Mouse (Mus musculus): ENCODE data around the gene Rpgr.
A peak's percentile ranks its signal among the peaks of the same experiment; 100 is the strongest.

The Rpgr gene

GRCm38 (mm10) chrX:10216410-10216949, at the start of gene Rpgr:
Rpgr (minus strand) TSS chrX:10216920.
- peak; percentile 82 for DNase-seq (ENCODE audit: low read depth, low spot score)

DNA sequence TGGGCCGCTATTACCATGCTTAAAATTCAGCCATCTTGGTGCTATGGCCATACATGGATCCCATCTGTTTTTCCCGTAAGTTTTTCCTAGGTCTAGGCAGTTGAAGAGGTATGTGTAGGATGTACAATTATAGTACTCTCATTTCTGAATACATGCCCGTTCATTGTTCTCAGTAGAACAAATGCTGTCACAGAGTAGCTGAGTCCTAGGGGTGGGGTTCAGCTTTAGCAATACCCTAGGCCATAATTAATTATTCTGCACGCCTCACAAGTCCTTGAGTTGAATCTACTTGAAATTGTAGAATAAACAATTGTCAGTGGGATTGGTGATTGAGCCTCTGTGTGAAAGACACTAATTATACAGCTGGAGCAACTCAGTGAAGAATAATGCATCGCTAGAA, 41.5 kb upstream of the Rpgr start:
- DNase-seq (ENCODE audit: low read depth, low spot score), result no peak

GRCm38 (mm10) chrX:10257774-10258173, 41.1 kb upstream of the Rpgr start:
- no peak for DNase-seq (ENCODE audit: low read depth, low spot score)

GRCm38 (mm10) chrX:10251852-10252504, 35.3 kb upstream of the Rpgr start, which contains the start of gene Otc:
Otc (plus strand) TSS chrX:10252305.
- DNase-seq (ENCODE audit: low read depth, low spot score), result no peak

DNA sequence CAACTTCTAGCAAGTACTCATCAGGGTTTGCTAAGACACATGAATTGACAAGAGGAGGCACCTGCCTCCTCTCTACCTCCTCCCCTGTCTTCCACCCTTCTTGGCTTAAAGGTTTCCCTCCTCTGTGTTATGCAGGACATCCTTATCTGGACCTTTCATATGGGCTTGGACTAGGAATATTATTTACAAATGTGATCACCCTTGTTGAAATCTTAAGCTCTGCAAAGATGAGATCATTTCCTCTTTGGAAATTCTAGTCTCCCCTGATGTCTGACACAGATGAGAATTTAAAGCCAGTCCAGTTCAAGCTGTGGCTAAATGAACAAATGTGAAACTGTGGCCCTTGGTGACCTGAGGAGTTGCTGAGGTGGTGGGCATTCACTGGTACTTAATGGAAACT, 34.6 kb upstream of the Rpgr start:
- no peak for DNase-seq (ENCODE audit: low read depth, low spot score)

GRCm38 (mm10) chrX:10243916-10244315, 27.2 kb upstream of the Rpgr start:
- no peak for DNase-seq (ENCODE audit: low read depth, low spot score)

DNA sequence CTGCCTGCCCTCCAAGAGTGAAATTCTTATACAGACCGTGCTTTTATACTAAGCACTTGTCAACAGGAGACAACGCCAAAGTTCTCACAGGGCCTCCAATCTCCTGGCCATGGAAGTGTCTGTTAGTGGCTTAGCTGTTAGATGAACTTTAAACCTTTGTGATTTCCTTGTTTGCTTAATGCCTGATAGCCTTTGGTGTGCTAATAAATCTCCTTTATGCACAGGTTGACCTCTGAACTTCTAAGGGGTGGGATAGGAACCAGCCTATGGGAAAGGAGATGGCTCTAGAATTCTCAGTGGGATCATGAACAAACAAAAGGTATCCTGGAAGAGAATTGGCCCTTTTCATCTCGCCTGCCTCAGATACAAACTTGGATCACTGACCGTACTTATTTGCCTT, 22.8 kb upstream of the Rpgr start:
- DNase-seq (ENCODE audit: low read depth, low spot score), result no peak

- no peak for DNase-seq (ENCODE audit: low read depth, low spot score)
Measured at GRCm38 (mm10) chrX:10234617-10235016, 17.9 kb upstream of the Rpgr start.

DNA sequence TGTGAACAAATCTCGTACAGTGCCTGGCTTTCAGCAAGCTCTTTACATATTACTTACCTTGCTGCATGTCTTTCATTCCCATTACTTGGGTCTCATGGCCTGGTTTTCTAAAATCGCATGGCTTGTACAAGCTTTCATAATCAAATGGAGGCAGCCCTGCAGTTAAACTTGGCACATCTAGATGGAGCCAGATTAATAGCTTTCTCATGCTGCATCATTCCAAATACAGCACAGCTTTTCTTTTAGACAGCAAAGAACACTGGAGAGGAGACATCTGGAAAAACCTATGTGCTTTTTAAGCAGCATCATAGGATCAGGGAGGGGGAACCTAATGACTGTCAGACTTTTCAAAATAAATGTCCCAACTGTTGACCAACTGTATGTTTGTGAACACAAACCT, 16.3 kb upstream of the Rpgr start:
- DNase-seq (ENCODE audit: low read depth, low spot score), result no peak

GRCm38 (mm10) chrX:10219281-10219680, 2.6 kb upstream of the Rpgr start:
- no peak for DNase-seq (ENCODE audit: low read depth, low spot score)

GRCm38 (mm10) chrX:10215972-10216371, 748 bp downstream of the Rpgr start:
- DNase-seq (ENCODE audit: low read depth, low spot score), result peak; percentile 38

GRCm38 (mm10) chrX:10205937-10206336, 10.8 kb downstream of the Rpgr start:
- DNase-seq (ENCODE audit: low read depth, low spot score), result no peak

- peak; percentile 19 for DNase-seq (ENCODE audit: low read depth, low spot score)
Measured at GRCm38 (mm10) chrX:10201289-10201688, 15.4 kb downstream of the Rpgr start.

GRCm38 (mm10) chrX:10152390-10152789, 64.3 kb downstream of the Rpgr start:
- DNase-seq (ENCODE audit: low read depth, low spot score), result no peak

GRCm38 (mm10) chrX:10117065-10117719, 99.5 kb downstream of the Rpgr start, which contains the start of gene Srpx:
Srpx (minus strand) TSS chrX:10117709.
- DNase-seq (ENCODE audit: low read depth, low spot score), result no peak

GRCm38 (mm10) chrX:10115780-10116179, 100.9 kb downstream of the Rpgr start:
- DNase-seq (ENCODE audit: low read depth, low spot score), result no peak

DNA sequence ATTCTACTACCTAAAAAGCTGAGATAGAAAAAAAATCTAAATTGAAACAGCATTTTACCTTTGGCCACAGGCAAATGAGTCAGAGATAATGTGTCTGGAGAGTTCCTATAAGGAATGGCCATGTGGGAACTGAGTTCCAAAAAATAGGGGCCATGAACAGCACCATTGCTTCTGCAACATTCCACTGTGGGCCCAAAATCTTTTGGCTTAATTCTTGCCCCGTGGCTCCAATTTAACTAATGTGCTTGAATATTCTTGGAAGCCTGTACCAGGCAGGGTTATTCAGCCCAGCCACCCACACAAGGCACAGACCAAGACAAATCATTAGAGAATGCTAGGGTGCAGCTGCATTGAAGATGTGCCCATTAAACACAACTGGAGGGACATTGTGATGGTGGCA, 106.0 kb downstream of the Rpgr start:
- DNase-seq (ENCODE audit: low read depth, low spot score), result no peak

DNA sequence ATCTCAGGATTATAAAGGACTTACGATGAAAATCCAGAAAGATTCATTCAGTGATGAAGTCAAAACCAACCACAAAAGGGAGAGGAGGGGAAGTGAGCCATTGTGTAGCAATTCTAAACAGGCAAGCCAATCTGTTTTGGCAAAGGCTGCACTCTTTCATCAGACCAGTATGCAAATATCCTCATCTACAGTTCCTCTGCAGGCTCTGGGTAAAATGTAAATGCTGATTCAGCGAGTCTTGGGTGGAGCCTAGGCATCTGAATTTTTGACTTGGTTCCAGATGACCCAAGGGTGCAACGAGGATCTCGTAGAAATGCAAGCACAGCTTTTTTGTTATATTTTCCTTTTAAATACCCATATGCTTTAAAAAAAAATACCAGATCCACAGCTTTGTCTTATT, 108.2 kb downstream of the Rpgr start:
- DNase-seq (ENCODE audit: low read depth, low spot score), result no peak

DNA sequence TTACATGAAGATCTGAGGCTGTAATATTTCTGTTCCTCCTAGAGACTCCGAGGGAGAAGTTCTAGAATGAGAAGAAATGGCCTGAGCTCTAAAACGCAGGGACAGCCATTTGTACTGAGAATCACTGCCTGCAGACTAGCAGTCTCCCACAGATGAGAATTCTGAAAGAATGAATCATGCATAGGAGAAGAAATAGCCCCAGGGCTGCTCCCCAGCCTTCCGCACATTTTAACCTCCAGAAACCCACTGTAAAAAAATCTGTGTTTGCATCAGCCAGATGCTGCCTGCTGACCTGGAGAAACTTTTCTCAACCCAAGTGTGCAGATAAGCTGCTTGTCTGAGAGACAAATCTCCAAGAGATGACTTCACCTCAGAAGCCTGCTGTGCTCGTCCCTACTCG, 111.2 kb downstream of the Rpgr start:
- DNase-seq (ENCODE audit: low read depth, low spot score), result no peak

DNA sequence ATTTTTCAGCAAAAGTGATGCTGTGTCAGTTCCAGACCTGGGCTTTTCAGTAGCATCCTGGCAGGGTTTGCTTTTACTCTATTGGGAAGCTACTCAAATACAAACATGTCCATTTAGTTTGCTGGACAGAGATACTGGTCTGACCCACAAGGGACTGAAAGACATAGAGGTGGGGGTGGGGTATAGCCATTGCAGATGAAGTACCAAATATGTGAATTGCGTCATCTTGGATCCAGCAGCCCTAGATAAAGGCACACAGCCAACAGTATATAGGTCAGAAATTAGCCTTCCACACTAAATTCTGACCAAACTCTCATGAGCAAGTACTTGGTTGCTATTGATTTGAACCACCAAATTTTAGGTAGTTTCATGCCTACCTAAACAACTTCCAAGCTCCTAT, 114.0 kb downstream of the Rpgr start:
- no peak for DNase-seq (ENCODE audit: low read depth, low spot score)

DNA sequence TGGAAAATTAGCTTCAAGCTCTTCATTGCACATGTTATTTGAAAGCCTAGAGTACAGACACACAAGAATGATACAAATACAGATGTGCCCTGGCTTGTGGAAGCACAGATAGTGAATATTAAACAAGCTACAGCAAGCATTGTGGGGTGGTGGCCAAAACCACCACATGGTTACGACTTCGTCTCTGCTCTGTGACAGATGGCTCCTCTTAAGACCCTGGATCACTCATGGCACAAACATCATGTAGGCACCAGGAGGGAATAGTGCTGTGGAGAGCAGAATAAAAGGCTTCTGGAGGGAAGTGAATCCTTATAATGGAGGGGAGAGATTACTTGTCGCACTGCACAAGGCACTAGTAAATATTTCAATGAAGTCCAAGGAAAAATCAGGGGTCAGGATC, 120.9 kb downstream of the Rpgr start:
- no peak for DNase-seq (ENCODE audit: low read depth, low spot score)

- DNase-seq (ENCODE audit: low read depth, low spot score), result no peak
Measured at GRCm38 (mm10) chrX:10080385-10080784, 136.3 kb downstream of the Rpgr start.

- DNase-seq (ENCODE audit: low read depth, low spot score), result no peak
Measured at GRCm38 (mm10) chrX:10079981-10080380, 136.7 kb downstream of the Rpgr start.
